Mouse (Mus musculus) embryonic fibroblast, embryonic 13.5 days (primary cell): ENCODE measurements around the gene Slc1a5.

ENCODE experiments used
- CTCF ChIP-seq: IDR thresholded peaks from 2 replicates; pipeline ENCODE4 v1.5.1; 2011; ENCODE audit warnings: mild to moderate bottlenecking, control low read depth, low read length, moderate library complexity, borderline replicate concordance; ENCODE audit not compliant: insufficient read depth
- POLR2A ChIP-seq: IDR thresholded peaks from 2 replicates; pipeline ENCODE4 v1.6.1; 2011; ENCODE audit warnings: low read depth, mild to moderate bottlenecking, control low read depth, low read length, moderate library complexity

DNA sequence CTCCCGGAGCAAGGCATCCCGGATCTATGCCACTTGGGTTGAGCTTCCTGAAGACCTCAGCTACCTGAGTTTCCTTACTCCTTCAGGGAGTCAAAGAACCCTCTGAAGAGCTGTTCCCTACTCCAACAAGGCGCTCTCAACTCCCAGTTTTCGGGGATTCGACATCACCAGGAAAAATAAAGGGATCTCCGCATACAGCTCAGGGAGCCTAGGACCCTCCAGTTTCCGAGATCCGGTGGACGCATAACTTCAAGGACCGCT, 345 bp downstream of the Slc1a5 start:
- TF ChIP-seq CTCF (no peak), POLR2A (no peak)
